Mouse (Mus musculus) A20 (cell line): ENCODE data around the gene Atr.

ENCODE experiments used
- DNase-seq: peaks from one replicate; pipeline ENCODE4 v3.0.0-alpha.2; 2011; ENCODE audit warnings: low read depth, low spot score

Atr gene

GRCm38 (mm10) chr9:95857414-95858026, at the start of gene Atr:
Gene Atr, plus strand, starts transcription at chr9:95857597.
- peak; percentile 97 for DNase-seq

GRCm38 (mm10) chr9:95809596-95809995, 47.8 kb upstream of the Atr start:
- DNase-seq, result no peak

GRCm38 (mm10) chr9:95811817-95812216, 45.6 kb upstream of the Atr start:
- DNase-seq, result no peak

- no peak for DNase-seq
Observed at GRCm38 (mm10) chr9:95813721-95814531, 43.5 kb upstream of the Atr start.

GRCm38 (mm10) chr9:95815015-95815673, 42.3 kb upstream of the Atr start:
- no peak for DNase-seq

- no peak for DNase-seq
Observed at GRCm38 (mm10) chr9:95815706-95816105, 41.7 kb upstream of the Atr start.

- DNase-seq, result no peak
Observed at GRCm38 (mm10) chr9:95822531-95822930, 34.9 kb upstream of the Atr start.

- DNase-seq, result no peak
Observed at GRCm38 (mm10) chr9:95827565-95827964, 29.8 kb upstream of the Atr start.

- DNase-seq, result no peak
Observed at GRCm38 (mm10) chr9:95832758-95833157, 24.6 kb upstream of the Atr start.

- peak; percentile 82 for DNase-seq
Observed at GRCm38 (mm10) chr9:95834799-95835198, 22.6 kb upstream of the Atr start.

GRCm38 (mm10) chr9:95835741-95836140, 21.7 kb upstream of the Atr start:
- peak; percentile 74 for DNase-seq

- DNase-seq, result peak; percentile 64
Observed at GRCm38 (mm10) chr9:95839424-95839823, 18.0 kb upstream of the Atr start.

- peak; percentile 94 for DNase-seq
Observed at GRCm38 (mm10) chr9:95844825-95845460, 12.5 kb upstream of the Atr start, which contains the start of gene Pls1. Gene Pls1, minus strand, starts transcription at chr9:95845311.

GRCm38 (mm10) chr9:95845711-95846110, 11.7 kb upstream of the Atr start:
- no peak for DNase-seq

- DNase-seq, result peak; percentile 88
Observed at GRCm38 (mm10) chr9:95851671-95852070, 5.7 kb upstream of the Atr start.

- DNase-seq, result peak; percentile 88
Observed at GRCm38 (mm10) chr9:95852896-95853295, 4.5 kb upstream of the Atr start.

GRCm38 (mm10) chr9:95854891-95855290, 2.5 kb upstream of the Atr start:
- no peak for DNase-seq

GRCm38 (mm10) chr9:95856004-95856403, 1.4 kb upstream of the Atr start:
- DNase-seq, result no peak

- peak; percentile 88 for DNase-seq
Observed at GRCm38 (mm10) chr9:95858027-95858570, 702 bp downstream of the Atr start.

GRCm38 (mm10) chr9:95878246-95878645, 20.8 kb downstream of the Atr start:
- no peak for DNase-seq

GRCm38 (mm10) chr9:95882751-95883150, 25.4 kb downstream of the Atr start:
- DNase-seq, result peak; percentile 63

GRCm38 (mm10) chr9:95897392-95897791, 40.0 kb downstream of the Atr start:
- DNase-seq, result no peak
